Mouse (Mus musculus) layer of hippocampus, postnatal 10 days (tissue): ENCODE results near the gene Rab31. TPM values are rescaled to one million over a fixed set of nuclear protein-coding genes. Genes with fewer than 3 reads are reported as not detected.
"Not testable (repeated sequence)": the region's sequence is repeated elsewhere in the genome, so short reads cannot be mapped to it uniquely, and the experiment has no call there.

Source experiments
- DNase-seq, 2 experiments: peaks; one replicate each; pipeline ENCODE4 v3.0.0; 2021; ENCODE audit warnings: low spot score in 2 of 2
- total RNA-seq, 2 experiments: library from RNA; stranded (reverse); gene quantifications; 2 replicates each; pipeline ENCODE4 v1.2.3; 2021

Rab31 gene
- total RNA-seq, 2 experiments from 2014 or later: 58.2 to 58.4 TPM

DNA sequence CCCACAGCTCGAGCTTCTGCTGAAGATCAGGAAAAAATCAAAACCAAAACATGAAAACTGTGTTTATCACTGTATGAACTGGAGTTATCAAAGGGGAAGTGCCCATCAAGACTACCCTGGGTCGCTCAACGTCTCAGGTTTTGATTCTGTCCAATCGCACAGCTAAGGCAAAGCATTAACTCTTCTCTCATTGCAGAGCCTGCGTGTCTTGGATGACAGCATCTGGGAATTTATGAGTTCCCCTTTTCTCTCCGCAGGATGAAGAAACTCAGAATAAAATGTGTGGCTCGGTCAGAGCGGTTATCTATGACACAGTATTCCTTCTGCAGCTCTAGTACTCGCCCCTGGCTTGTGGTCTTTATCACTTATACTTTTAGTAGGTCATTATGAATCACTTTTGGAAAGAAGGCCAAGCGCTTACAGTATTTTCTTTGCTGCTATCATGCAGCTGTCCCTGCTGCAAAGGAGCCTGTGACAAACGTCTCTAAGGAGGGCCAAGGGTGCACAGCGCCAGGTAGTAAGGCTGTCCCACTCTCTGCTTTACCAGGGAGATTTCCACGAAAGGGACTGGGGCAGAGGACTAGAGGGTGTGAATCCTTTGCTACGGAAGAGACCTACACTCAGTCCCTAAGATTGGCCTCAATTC lies 136.7 kb downstream of the Rab31 start:
- DNase-seq: no peak

DNA sequence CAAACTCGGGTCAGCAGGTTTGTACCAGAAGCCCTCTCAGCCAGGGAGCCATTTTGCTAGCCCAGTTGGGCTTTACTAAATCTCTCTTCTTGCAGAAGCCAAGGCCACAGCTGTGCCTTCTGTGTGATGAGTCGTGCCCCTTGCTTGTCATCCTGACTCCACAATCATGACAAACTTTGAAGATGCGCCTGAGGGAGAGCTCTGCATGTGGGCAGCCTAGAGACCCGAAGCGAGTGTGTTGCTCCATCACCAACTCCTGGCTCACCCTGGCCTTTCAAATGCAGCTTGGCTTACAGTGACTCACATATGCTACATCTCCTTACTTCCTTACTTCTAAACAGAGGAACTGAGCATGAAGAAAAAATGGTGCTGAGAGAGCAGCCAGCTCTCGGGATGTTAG lies 142.6 kb downstream of the Rab31 start:
- no peak for DNase-seq

DNA sequence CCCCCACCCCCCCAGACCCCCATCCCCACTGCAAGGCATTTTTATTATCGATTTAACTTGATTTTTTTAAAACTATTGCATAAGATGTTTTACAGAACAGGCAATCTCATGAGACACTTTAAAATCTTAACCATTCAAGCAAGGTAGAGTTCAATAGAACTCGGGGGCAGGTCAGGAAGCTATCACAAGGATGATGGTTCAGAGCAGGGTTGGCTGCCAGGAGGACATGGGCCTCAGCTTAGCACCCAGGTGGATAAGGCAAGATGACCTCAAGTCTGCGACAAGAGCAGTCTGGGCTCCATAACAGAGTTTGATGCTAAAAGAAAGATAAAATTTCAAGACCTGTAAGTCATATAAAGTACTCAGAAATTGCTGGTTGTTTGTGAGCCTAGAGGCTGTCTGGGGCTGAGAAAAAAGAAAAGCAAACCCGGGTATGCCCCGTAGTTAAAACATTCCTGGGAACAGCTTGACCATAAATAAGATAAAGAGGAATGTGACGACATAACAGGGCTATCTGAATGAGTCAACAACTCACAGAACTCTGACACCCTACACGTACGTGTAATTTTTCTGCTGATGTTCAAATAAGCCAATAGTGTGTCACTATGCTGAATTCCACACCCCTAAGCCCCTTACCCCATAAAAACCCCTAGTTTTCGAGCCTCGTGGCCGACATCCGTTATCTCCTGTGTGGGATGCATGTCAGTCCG lies 143.6 kb downstream of the Rab31 start:
- not testable (repeated sequence) for DNase-seq

DNA sequence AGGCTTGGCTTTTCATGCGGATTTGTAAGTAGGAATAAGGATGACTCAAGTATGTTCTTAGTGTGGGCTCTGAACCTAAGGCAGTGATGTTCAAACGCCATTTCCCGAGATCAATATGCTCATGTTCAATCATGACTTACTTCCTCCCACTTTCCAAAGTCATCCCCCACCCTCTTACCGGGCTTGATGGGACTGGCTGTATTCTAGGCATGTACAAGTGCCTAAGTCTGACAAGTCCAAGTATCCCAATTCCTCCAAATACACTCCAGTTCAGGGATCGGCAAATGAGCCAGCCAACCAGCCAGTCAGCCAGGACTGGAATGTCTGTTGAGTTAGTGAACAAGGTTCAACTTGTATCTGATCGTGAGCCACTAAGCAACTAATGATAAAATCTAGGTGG lies 146.3 kb downstream of the Rab31 start:
- no peak for DNase-seq

DNA sequence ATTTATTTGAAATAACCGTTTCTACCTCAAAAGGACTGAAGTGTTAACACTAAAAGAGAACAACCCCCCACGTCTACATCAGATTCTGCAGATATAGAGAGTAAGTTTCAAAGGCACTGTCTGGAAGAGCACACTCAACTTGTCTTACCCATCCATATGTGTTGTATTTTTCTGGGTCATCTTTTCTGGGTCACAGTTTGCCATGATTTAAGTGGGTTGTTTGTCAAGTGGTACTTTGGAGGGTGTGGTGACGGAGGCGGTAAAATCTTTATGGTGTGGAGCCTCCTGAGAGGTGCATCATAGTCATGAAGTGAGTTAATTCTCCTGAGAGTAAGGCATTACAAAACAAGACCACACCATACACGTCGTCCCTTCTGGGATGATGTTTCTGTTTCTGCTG lies 147.0 kb downstream of the Rab31 start:
- DNase-seq: no peak

DNA sequence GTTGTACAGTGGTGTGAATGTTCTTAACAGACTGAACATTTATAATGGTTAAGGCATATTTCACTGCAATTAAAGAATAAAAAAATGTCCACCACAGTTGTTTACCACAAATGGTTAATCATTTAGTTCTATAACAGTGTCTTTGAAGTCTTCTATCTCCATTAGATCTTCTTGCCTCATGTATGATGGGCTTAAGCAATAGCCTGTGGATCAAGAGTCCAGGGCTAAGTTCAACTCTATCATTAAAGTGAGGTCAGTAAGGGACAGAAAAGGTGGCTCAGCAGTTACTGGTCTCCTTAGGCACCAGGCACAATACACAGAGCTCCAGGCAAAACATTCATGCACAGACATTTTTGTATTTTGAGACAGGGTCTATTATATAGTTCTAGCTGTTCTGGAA lies 149.4 kb downstream of the Rab31 start:
- no peak for DNase-seq

DNA sequence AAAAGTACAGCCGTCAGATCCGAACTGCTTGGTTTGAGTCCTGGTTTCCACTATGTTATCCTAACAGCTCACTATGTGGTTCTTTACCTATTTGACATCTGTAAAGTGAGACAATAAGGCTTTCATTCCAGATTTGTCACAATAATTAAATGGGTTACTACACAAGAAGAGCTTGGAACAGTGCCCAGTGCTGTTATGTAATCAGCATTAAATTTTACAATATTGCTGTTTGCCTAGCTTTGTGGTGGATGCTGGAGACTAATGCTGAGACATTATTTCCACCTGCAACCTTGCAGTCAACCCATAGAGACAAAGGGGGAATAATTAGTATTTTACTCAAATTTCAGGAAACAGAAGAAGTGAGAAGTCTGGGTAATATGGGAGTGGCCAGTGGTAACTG lies 154.1 kb downstream of the Rab31 start:
- DNase-seq: no peak

DNA sequence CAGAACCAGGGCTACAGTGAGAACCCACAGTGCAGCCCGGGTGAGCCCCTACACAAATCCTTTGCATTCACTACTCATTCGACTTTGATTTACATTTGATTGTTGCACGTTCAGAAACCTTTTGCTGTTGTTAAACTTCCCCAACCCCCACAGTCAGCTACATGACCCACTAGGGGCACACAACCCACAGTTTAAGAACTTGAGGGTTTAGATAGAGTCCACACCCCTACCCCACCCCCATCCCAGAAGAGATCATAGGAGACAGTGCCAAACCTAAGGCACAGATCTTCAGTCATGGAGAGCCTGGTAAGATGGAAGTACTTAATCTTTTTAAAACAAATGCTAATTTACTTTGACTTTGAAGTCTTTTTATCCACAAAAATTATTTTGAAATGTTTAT lies 156.9 kb downstream of the Rab31 start:
- no peak for DNase-seq

DNA sequence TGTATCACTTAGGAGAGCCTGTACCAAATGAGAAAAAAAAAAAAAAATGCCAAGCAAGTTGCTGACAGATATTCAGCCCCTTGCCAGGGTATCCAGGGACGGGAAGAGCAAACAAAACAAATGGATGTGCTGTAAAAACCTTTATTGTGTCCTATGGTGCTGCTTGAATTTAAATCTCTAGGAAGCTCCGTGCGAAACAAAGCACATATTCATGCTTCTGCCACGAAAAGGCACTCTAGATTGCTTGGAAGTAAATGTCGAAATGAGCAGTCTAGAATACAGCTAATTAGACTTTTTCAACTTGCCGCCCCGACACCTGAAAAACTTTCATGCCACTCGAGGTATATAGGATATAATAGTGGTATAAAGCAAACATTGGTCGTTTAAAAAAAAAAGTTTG lies 158.1 kb downstream of the Rab31 start:
- no peak for DNase-seq

DNA sequence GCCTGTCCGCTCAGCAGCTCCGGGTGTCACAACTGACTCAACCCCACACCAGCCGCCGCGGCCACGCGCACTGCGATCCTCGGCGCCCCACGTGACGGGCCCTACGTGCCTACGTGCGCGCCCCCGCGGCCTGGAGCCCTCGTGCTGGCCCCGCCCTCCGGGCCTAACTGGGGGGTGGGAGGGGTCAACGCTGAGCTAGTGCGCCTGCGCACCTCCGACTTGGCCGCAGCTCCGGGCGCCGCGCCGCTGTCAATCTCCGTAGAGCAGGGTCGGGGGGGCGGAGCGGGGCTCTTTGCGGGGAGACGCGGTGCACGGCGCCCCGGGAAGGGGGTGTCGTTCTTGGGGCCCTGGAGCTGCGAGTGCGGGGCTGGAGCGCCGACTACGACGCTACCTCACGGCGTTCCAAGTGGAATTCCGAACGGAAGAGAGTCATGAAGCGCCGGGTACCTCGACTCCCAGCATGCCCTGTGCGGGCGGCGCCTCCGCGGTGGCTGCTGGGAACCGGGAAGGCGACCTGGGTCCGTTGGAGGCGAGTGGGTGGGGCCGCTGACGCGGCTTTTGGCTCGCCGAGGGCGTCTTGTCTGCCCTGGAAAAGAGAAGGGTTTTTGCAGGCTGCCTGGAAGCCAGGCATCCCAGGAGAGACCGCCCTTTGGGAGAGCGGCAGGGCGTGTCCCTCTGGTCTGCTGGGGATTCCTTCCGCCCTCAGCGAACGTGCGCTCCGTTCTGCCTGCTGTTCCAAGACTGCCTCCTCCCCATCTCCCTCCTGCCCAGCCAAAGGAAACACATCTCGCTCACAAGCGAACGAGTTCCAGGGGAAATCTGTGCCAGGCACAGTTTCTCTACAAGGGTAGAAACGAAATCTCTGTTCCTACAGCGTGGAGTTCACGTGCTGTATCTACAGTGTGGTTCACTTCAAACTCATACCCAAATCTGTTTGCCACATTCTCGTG lies 158.8 kb downstream of the Rab31 start, which contains the start of gene Vapa:
Gene Vapa (minus strand): TSS at position 93 of the 950 bp plus-strand sequence.
- peak; percentile 98 to 99 for DNase-seq

DNA sequence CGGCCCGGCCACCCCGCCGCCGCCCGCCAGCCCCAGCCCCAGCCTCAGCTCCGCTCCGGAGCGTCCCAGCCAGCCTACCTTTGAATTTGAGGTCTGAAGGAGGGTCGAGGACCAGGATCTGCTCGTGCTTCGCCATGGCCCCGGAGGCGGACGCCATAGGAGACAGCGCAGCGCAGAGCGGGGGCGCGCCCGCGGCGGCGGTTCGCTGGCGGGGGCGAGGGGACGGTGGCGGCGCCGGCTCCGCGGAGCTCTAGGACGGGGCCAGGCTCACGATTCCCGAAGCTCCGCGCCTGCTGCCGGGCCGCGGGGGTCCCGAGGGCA lies 159.4 kb downstream of the Rab31 start:
- DNase-seq: no peak

DNA sequence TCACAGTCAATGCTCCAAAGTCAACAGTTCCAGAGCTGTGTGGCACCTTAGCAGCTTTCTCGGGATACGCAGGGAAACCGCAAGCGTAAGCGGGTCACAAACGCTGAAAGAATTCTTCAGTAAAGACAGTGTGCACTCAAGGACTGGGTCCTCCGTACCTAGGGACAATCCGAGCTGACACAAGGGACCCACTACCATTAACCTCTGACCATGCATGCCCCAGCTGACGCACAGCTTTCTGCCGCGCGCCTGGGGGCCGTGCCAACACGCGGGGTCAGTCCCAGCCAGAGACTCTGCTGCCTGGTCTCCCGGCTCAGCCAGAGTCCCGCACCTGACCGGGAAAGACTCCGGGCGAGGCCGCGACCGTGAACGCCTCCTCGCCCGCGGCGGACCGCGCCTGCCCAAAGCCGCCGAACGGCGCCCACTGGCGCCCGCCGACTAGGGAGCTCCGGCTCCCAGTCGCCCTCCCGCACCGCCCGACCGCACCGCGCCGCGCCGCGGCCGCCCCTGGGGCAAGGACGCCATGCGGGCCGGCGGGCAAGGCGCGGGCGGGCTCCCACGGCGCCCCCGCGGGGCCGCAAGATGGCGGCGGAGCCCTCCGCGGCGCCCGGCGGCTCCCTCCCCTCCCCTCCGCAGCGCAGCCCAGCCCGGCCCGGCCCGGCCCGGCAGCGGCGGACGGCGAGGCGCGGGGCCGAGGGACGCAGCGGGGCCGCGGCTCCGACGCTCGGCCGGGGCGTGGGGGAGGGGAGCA lies 160.0 kb downstream of the Rab31 start:
- peak; percentile 50 to 55 for DNase-seq

DNA sequence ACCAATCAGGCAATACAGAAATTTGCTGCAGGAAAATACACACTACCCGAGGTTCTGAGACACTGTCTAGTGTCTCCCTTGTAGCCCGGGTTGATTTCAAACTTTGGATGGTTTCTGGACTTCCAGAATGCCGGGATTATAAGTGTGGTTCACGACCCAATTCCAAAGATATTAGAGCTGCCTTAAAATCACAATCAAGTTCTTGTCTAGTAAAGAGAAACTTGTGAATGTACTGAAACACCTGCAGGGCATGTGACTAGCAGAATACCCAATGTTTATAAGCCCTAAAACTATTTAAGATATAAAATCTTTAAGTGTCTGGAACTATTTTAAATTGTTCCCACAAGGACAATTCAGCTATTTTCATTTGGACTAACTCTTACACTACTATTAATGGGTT lies 160.8 kb downstream of the Rab31 start:
- no peak for DNase-seq

DNA sequence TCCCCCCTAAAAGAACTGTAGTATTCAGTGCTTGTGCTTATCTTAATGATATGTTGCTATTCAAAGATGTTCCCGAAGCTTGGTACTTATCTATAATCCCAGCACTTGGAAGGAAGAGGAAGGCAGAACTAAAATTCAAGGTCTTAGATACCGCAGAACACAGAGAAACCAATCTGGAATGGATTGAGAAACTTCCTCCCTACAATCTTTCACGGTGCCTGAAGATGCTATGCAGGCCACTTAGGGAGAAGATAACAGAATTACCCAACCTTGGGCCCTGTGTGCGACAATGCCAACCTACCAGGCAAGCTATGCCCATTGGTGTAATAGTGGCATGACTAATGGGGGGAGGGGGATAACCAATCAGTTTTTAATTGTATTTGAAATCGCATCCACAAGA lies 163.8 kb downstream of the Rab31 start:
- no peak for DNase-seq

DNA sequence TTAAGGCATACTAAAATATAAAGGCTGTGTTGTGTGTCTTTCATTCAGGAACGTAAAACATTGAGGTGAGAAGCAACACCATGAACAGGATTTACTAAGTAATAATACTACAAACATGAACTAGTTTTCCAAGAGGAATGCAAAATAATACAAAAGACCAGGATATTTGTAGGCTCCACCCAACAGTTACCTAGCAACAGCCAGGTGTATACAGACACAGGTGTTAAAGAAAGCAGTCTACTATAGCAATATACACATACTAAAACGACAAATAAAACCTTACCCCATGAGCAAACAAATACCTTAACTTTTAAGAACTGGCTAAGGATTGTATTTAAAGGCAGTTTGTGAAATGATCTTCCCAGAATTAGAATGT lies 164.3 kb downstream of the Rab31 start:
- no peak for DNase-seq

DNA sequence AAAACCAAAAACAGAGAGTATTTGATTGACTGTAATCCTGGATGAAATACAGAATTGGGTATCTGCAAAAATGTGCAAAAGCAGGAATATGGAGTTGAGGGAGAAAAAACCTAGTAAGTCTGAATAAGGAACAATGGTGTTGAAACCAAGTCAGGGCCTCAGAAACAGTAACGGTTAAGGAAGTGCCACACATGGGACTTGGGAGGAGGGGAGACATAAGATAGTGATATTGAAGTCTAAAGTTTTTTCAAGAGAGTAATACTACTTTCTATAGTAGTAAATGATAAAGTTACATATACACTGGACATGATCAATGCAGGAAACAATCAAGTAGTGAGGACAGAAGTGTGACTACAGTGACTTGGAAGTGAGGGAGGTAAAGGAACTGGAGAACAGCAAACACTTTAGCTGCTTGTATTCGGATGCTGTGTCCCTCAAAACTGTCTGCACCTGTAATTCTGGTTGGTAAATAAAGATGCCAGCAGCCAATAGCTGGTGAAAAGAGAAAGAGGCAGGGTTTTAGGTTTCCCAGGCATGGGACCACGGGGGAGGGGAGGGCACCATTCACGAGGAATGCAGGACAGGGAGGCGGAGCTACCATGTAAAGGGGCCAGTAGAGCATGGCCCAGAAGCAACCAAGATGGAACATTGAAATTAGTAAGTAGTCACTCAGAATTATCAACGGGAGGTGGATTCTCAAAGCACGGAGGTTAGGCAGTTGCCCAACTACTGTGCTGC lies 164.8 kb downstream of the Rab31 start:
- DNase-seq: no peak

DNA sequence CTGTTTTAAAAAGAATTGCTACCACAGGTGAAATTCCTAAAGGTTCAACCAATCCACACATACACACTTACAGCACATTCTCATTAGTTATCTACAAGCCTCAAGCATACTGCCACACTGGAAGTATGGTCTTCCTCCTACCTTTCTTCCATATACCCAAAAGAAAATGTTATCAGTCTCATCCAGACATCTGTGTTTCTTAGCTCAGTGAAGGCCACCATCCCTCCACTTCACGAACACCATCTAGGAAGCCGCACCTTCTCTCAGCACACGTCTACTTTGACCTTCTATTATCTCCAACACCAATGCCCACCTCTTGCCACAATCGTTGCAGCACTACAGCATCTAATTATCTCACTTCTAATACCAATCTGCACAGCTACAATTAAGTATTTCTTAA lies 166.5 kb downstream of the Rab31 start:
- no peak for DNase-seq

DNA sequence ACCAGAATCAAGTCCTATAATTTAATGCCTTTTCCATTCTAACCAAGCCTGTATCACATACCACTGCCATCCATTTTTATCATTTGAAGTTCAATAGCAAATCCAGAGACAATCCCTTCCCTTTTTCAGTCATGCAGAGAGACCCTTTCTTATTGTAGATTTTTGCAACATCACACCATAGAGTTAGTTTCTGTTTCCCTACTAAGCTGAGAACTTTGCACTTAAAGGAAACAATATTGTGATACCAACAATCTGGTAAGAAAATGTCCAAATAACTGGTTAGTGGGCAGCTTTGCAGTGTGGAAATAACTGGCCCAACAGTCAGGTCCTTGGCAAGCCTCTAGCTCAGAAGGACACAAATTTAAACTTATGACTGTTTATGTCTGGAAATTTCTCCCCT lies 167.7 kb downstream of the Rab31 start:
- DNase-seq: no peak

DNA sequence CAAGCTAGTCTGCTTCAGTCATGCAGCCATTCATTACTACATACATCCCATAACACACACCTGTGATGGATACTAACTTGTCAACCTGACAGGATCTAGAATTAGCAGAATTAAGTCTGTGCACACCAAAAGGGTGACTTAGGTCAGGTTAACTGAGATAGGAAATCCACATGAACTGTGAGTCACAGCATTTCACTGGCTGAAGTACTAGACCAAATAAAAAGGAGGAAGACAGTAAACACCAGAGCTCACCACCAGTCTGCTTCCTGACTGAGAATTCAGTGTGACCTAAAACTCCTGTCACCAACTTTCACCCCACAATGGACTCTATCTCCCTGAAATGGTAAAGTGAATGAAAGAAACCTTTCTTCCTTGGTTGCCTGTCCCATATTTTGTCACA lies 168.2 kb downstream of the Rab31 start:
- DNase-seq: no peak
